In genomic region chr6:62576200-62576599, GRCm38 (mm10) we compare ENCODE assay signal across 9 mouse cellular contexts.
DNase-seq lines count a peak whose midpoint lies in the region; ATAC-seq and TF ChIP-seq lines count a peak whose summit lies in the region.
"Had no signal": no experiment of that assay in that cellular context is flagged by ENCODE, and none has a peak within 500 bp of the region (broad histone marks: within the 10 kb centered on the region; RNA-seq: fewer than 3 reads in every experiment).

No protein-coding gene starts in this region.

- no peak overlapping the region for H3K4me2 ChIP-seq in heart, postnatal 0 days (ENCODE audit: low read depth, low read length)
- no peak overlapping the region for H3K4me2 ChIP-seq in heart, embryonic 12.5 days
- H3K4me2 ChIP-seq: midbrain, embryonic 12.5 days had no signal

- H3K4me3 ChIP-seq in heart, postnatal 0 days (ENCODE audit: low read depth, low read length): no peak overlapping the region
- H3K4me3 ChIP-seq in heart, embryonic 12.5 days: no peak overlapping the region
- H3K4me3 ChIP-seq: midbrain, embryonic 12.5 days had no signal

- H3K27ac ChIP-seq in heart, postnatal 0 days (ENCODE audit: low read depth): no peak overlapping the region
- H3K27ac ChIP-seq in heart, embryonic 12.5 days (ENCODE audit: poor library complexity, severe bottlenecking): no peak overlapping the region
- H3K27ac ChIP-seq: midbrain, embryonic 12.5 days had no signal

- no peak for DNase-seq in heart, postnatal 0 days (ENCODE audit: low spot score)
- peak; percentile 8 for DNase-seq in ovary, postnatal 14 days (ENCODE audit: low spot score)
- no peak for DNase-seq in ovary, postnatal 10 days (ENCODE audit: low spot score)
- DNase-seq in cerebellum, postnatal 36 days: peak; percentile 11 to 34
- DNase-seq in mesoderm, embryonic 11.5 days (ENCODE audit: low read depth, low spot score): peak; percentile 54
- no peak for DNase-seq in MN1 (ENCODE audit: low spot score)
- no peak for DNase-seq in spleen, postnatal 36 days (ENCODE audit: low spot score in 2 of 2)

- TF ChIP-seq CTCF in heart, postnatal 0 days (IDR thresholded peaks at IDR 0.05; ENCODE audit: low read depth): peak; percentile 33

- no peaks in the 10 kb centered on the region for H3K4me1 ChIP-seq in heart, postnatal 0 days (ENCODE audit: control insufficient read depth, insufficient read depth)
- no peaks in the 10 kb centered on the region for H3K4me1 ChIP-seq in heart, embryonic 12.5 days (replicated peaks)
- H3K4me1 ChIP-seq: midbrain, embryonic 12.5 days had no signal

- no peak for TF ChIP-seq EP300 in heart, postnatal 0 days (IDR thresholded peaks at IDR 0.05; ENCODE audit: low read depth)

- 25% methylated on average over 5 of the region's 5 CpGs for WGBS in heart, postnatal 0 days
- 29% methylated on average over 5 of the region's 5 CpGs for WGBS in heart, embryonic 12.5 days

- H3K36me3 ChIP-seq in heart, postnatal 0 days (replicated peaks; ENCODE audit: control insufficient read depth, insufficient read depth, low read length): no peaks in the 10 kb centered on the region
- H3K36me3 ChIP-seq in heart, embryonic 12.5 days: no peaks in the 10 kb centered on the region
- H3K36me3 ChIP-seq: midbrain, embryonic 12.5 days had no signal

- H3K27me3 ChIP-seq in heart, postnatal 0 days (ENCODE audit: control insufficient read depth, insufficient read depth, low read length): no peaks in the 10 kb centered on the region
- no peaks in the 10 kb centered on the region for H3K27me3 ChIP-seq in heart, embryonic 12.5 days (replicated peaks)
- H3K27me3 ChIP-seq: midbrain, embryonic 12.5 days had no signal

- no peak for ATAC-seq in heart, postnatal 0 days (ENCODE audit: insufficient read depth, low read depth)
- ATAC-seq in heart, embryonic 12.5 days (ENCODE audit: insufficient number of reproducible peaks, low FRiP score): no peak

- H3K9ac ChIP-seq in heart, postnatal 0 days (replicated peaks; ENCODE audit: low read depth, low read length): no peak overlapping the region
- no peak overlapping the region for H3K9ac ChIP-seq in heart, embryonic 12.5 days
- H3K9ac ChIP-seq: midbrain, embryonic 12.5 days had no signal

- H3K9me3 ChIP-seq in heart, postnatal 0 days (replicated peaks; ENCODE audit: control insufficient read depth, low read length): no peaks in the 10 kb centered on the region
- H3K9me3 ChIP-seq in heart, embryonic 12.5 days (replicated peaks): peaks cover 9% of the 10 kb centered on the region; the same call in 1 of the 2 replicates
- H3K9me3 ChIP-seq: midbrain, embryonic 12.5 days had no signal

Comparison
In these comparisons a context has a peak if more than half of its experiments do, and no peak if none do; other contexts are left out.
1. DNase-seq: peak in ovary, postnatal 14 days (single experiment), cerebellum, postnatal 36 days (2 of 2) and mesoderm, embryonic 11.5 days (single experiment); none in heart, postnatal 0 days (single experiment), ovary, postnatal 10 days (single experiment), MN1 (single experiment) and spleen, postnatal 36 days (0 of 2).